Mouse (Mus musculus): Measurements from ENCODE around the gene Blnk. TPM values are rescaled to one million over a fixed set of nuclear protein-coding genes. Genes with fewer than 3 reads are reported as not detected.

Gene Blnk
- polyA plus RNA-seq, 1 experiment, result 6.0 TPM

- Histone ChIP-seq H3K9me3 (replicated peaks; ENCODE audit: control insufficient read depth, insufficient read depth, low read length, poor library complexity, severe bottlenecking) (no peaks in the 10 kb centered on the region), H3K4me3 (ENCODE audit: low read depth, low read length) (peak within 1 kb of the TSS; percentile 95), H3K27me3 (ENCODE audit: control insufficient read depth, insufficient read depth, low read length, poor library complexity, severe bottlenecking) (no peaks in the 10 kb centered on the region), H3K4me1 (ENCODE audit: control insufficient read depth, insufficient read depth, low read length) (no peaks in the 10 kb centered on the region), H3K27ac (ENCODE audit: insufficient read depth, low read length) (peak within 1 kb of the TSS; percentile 89), H3K9ac (ENCODE audit: low read depth, poor library complexity, severe bottlenecking) (peak within 1 kb of the TSS; percentile 92), H3K36me3 (ENCODE audit: control insufficient read depth, insufficient read depth, low read length, poor library complexity, severe bottlenecking) (peaks cover 2% of the 10 kb centered on the region; the same call in 1 of the 2 replicates)
- no peak for TF ChIP-seq CTCF (IDR thresholded peaks at IDR 0.05; ENCODE audit: low read depth, low read length)
- peak; percentile 64 for TF ChIP-seq POLR2A (IDR thresholded peaks at IDR 0.05; ENCODE audit: insufficient read depth, low read length)
- TF ChIP-seq EP300 (IDR thresholded peaks at IDR 0.05; ENCODE audit: insufficient read depth, low read depth, low read length), result no peak
These were observed 99.6 kb downstream of the Blnk start, which contains the start of gene Zfp518a for GRCm38 (mm10) chr19:40894519-40895392. Zfp518a (plus strand) TSS chr19:40894705.

DNA sequence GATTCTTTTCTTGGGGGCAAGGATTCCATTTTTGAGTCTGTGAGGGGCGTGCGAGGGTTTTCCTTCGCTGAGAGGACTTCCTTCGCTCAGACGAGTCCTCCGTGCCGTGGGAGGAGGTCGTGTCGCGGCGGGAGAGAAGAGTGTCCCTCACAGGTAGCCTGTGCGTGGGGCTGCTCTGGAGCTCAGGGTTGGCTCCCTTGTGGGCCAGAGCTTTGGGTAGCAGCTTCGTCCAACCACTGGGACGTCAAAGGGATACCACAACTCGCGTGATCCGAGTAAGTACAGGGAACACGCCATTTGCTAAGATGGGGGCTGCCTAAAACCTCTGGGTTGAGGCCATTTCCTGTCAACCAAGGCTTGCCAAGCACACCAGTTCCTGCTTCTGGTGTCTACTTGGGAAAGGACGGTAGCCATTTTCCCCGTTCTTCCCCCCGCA is 100.2 kb downstream of the Blnk start:
- Histone ChIP-seq H3K4me3 (ENCODE audit: low read depth, low read length) (peak overlapping the region; percentile 95), H3K36me3 (ENCODE audit: control insufficient read depth, insufficient read depth, low read length, poor library complexity, severe bottlenecking) (peaks cover under 1% of the 10 kb centered on the region; the same call in 1 of the 2 replicates), H3K9ac (ENCODE audit: low read depth, poor library complexity, severe bottlenecking) (peak overlapping the region; percentile 92), H3K9me3 (replicated peaks; ENCODE audit: control insufficient read depth, insufficient read depth, low read length, poor library complexity, severe bottlenecking) (no peaks in the 10 kb centered on the region), H3K27me3 (ENCODE audit: control insufficient read depth, insufficient read depth, low read length, poor library complexity, severe bottlenecking) (no peaks in the 10 kb centered on the region), H3K27ac (ENCODE audit: insufficient read depth, low read length) (peak overlapping the region; percentile 35), H3K4me1 (ENCODE audit: control insufficient read depth, insufficient read depth, low read length) (no peaks in the 10 kb centered on the region)
- TF ChIP-seq POLR2A (IDR thresholded peaks at IDR 0.05; ENCODE audit: insufficient read depth, low read length), result no peak
- no peak for TF ChIP-seq CTCF (IDR thresholded peaks at IDR 0.05; ENCODE audit: low read depth, low read length)
- no peak for TF ChIP-seq EP300 (IDR thresholded peaks at IDR 0.05; ENCODE audit: insufficient read depth, low read depth, low read length)

DNA sequence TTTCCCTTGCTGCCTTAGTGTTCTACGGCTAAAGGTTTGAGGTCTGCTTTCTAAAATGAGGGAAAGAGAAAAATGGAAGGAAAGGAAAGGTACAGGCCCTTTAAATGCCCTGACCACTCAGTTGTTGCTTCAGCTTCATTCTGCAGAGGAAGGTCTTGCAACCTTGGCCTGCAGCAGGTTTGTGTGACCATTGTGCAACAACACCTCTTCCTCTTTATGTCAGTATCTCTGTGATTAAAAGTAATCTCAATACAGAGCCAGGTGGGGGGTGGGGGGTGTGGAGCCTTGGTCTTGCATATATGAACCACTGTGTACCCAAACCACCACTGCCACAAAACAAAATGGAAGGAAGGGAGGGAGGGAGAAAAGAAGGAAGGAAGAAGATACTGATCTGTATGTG is 105.4 kb downstream of the Blnk start:
- H3K27ac ChIP-seq (ENCODE audit: insufficient read depth, low read length), result no peak overlapping the region
- no peaks in the 10 kb centered on the region for H3K4me1 ChIP-seq (ENCODE audit: control insufficient read depth, insufficient read depth, low read length)
- no peaks in the 10 kb centered on the region for H3K36me3 ChIP-seq (ENCODE audit: control insufficient read depth, insufficient read depth, low read length, poor library complexity, severe bottlenecking)
- H3K9me3 ChIP-seq (replicated peaks; ENCODE audit: control insufficient read depth, insufficient read depth, low read length, poor library complexity, severe bottlenecking), result no peaks in the 10 kb centered on the region
- H3K27me3 ChIP-seq (ENCODE audit: control insufficient read depth, insufficient read depth, low read length, poor library complexity, severe bottlenecking), result no peaks in the 10 kb centered on the region; the same call in 1 of the 2 replicates
- H3K4me3 ChIP-seq (ENCODE audit: low read depth, low read length), result no peak overlapping the region
- H3K9ac ChIP-seq (ENCODE audit: low read depth, poor library complexity, severe bottlenecking), result no peak overlapping the region
- TF ChIP-seq CTCF (IDR thresholded peaks at IDR 0.05; ENCODE audit: low read depth, low read length) (no peak), EP300 (IDR thresholded peaks at IDR 0.05; ENCODE audit: insufficient read depth, low read depth, low read length) (no peak), POLR2A (IDR thresholded peaks at IDR 0.05; ENCODE audit: insufficient read depth, low read length) (no peak)

DNA sequence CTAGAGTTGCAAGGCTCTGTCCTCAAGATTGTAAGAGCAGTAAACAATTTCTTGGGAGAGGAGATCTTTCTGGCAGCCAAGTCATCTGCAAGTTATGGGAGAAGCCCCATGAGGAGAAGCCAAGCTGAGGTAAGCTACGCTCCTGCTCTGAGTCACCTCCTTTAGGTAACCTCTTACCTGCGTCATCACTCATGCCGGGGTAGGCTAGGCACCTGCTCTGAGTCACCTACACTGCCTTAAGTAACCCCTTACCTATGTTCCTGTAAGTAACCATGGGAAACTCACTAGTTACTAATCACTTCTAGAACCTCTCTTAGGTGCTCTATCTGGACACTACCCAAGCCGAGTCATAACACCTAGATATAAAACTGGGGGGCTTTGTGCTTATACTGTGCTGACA is 112.6 kb downstream of the Blnk start:
- no peaks in the 10 kb centered on the region; the same call in 1 of the 2 replicates for H3K9me3 ChIP-seq (replicated peaks; ENCODE audit: control insufficient read depth, insufficient read depth, low read length, poor library complexity, severe bottlenecking)
- no peaks in the 10 kb centered on the region for H3K4me1 ChIP-seq (ENCODE audit: control insufficient read depth, insufficient read depth, low read length)
- no peaks in the 10 kb centered on the region; the same call in 1 of the 2 replicates for H3K27me3 ChIP-seq (ENCODE audit: control insufficient read depth, insufficient read depth, low read length, poor library complexity, severe bottlenecking)
- no peak for TF ChIP-seq EP300 (IDR thresholded peaks at IDR 0.05; ENCODE audit: insufficient read depth, low read depth, low read length)
- no peak for TF ChIP-seq POLR2A (IDR thresholded peaks at IDR 0.05; ENCODE audit: insufficient read depth, low read length)
- TF ChIP-seq CTCF (IDR thresholded peaks at IDR 0.05; ENCODE audit: low read depth, low read length), result no peak
- no peak overlapping the region for H3K9ac ChIP-seq (ENCODE audit: low read depth, poor library complexity, severe bottlenecking)
- H3K27ac ChIP-seq (ENCODE audit: insufficient read depth, low read length), result no peak overlapping the region
- H3K36me3 ChIP-seq (ENCODE audit: control insufficient read depth, insufficient read depth, low read length, poor library complexity, severe bottlenecking), result no peaks in the 10 kb centered on the region
- no peak overlapping the region for H3K4me3 ChIP-seq (ENCODE audit: low read depth, low read length)

Other genes with a start within 250 kb of the Blnk start
- gene Cc2d2b, start 245.8 kb downstream of the Blnk start, polyA plus RNA-seq (2011; ENCODE audit: insufficient read depth, insufficient read length, low read depth, missing spikeins), result 0.53 and 0.60 TPM in 2 replicates
- gene Ccnj, start 163.3 kb downstream of the Blnk start, polyA plus RNA-seq (2011; ENCODE audit: insufficient read depth, insufficient read length, low read depth, missing spikeins), result 7.4 and 9.4 TPM in 2 replicates
- gene Zfp518a, start 99.8 kb downstream of the Blnk start, polyA plus RNA-seq (2011; ENCODE audit: insufficient read depth, insufficient read length, low read depth, missing spikeins), result 34.4 and 41.3 TPM in 2 replicates
- gene Dntt, start 34.7 kb upstream of the Blnk start, polyA plus RNA-seq (2011; ENCODE audit: insufficient read depth, insufficient read length, low read depth, missing spikeins), result not detected in 2 replicates
- gene Opalin, start 82.6 kb upstream of the Blnk start, polyA plus RNA-seq (2011; ENCODE audit: insufficient read depth, insufficient read length, low read depth, missing spikeins), result not detected in 2 replicates
- gene Tll2, start 212.3 kb upstream of the Blnk start, polyA plus RNA-seq (2011; ENCODE audit: insufficient read depth, insufficient read length, low read depth, missing spikeins), result not detected in 2 replicates